Mouse (Mus musculus) CH12.LX (cell line): Measurements from ENCODE around the gene Atp5g2.

ENCODE experiments used
- JUND ChIP-seq: conservative IDR thresholded peaks from 2 replicates; pipeline ENCODE4 v1.6.1; 2011; ENCODE audit warnings: low read depth, low read length, improper control_type of control experiment
- POLR2A ChIP-seq: IDR thresholded peaks from 2 replicates; pipeline ENCODE4 v1.6.1; 2011; ENCODE audit warnings: low read depth, mild to moderate bottlenecking, improper control_type of control experiment, low read length

GRCm38 (mm10) chr15:102625687-102626055 is 46.5 kb downstream of the Atp5g2 start:
- no peak for TF ChIP-seq JUND
- no peak for TF ChIP-seq POLR2A
